ENCODE assay signal across 7 mouse cellular contexts in the genomic region with DNA sequence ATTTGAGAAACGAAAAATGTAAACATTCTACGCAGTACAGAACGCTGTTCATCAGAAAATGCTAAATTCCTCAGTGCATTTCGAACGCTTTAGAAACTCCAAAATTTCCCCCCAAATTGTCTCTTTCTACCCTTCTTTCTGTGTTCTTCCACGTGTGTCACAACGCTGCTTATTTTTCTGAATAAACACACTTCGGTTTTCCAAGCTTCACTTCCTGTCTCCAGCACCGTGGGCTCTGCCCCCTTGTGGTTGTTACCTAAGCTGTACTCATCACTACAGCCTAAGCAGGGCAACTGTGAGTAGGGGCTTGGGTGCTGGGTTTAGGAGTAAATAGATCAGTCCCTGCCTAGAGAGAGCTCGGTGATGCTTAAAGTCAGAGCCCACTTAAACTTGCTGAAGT. TPM values are rescaled to one million over a fixed set of nuclear protein-coding genes. Genes with fewer than 3 reads are reported as not detected.
DNase-seq lines count a peak whose midpoint lies in the region; ATAC-seq and TF ChIP-seq lines count a peak whose summit lies in the region.

No protein-coding gene starts in this region.

- peak; percentile 84 for DNase-seq in 416B (ENCODE audit: low read depth)
- peak; percentile 13 for DNase-seq in B cell, adult 2 months
- peak; percentile 84 for DNase-seq in embryo, embryonic 10 days (ENCODE audit: low spot score)
- peak; percentile 21 for DNase-seq in lung, postnatal 10 days
- peak; percentile 48 for DNase-seq in stomach, postnatal 0 days (ENCODE audit: low spot score)
- no peak for DNase-seq in frontal cortex, postnatal 10 days (ENCODE audit: low spot score in 2 of 2)

- no peak overlapping the region for H3K27ac ChIP-seq in hindbrain, embryonic 12.5 days
- no peak overlapping the region for H3K27ac ChIP-seq in stomach, postnatal 0 days (replicated peaks)

- H3K4me2 ChIP-seq in hindbrain, embryonic 12.5 days (replicated peaks), result peak overlapping the region; percentile 30; the same call in 1 of the 2 replicates
- peak overlapping the region; percentile 55 for H3K4me2 ChIP-seq in stomach, postnatal 0 days (replicated peaks; ENCODE audit: low read depth)

- peak overlapping the region; percentile 7; the same call in 1 of the 2 replicates for H3K4me3 ChIP-seq in hindbrain, embryonic 12.5 days
- peak overlapping the region; percentile 30; the same call in 1 of the 2 replicates for H3K4me3 ChIP-seq in stomach, postnatal 0 days (ENCODE audit: low read depth, low read length)

- ATAC-seq in hindbrain, embryonic 12.5 days (ENCODE audit: low FRiP score), result no peak
- peak; percentile 77 for ATAC-seq in stomach, postnatal 0 days (ENCODE audit: low FRiP score, low TSS enrichment)

- WGBS in hindbrain, embryonic 12.5 days, result 43% methylated on average over 10 of the region's 10 CpGs
- 7% methylated on average over 10 of the region's 10 CpGs for whole genome bisulfite sequencing in stomach, postnatal 0 days

- no peaks in the 10 kb centered on the region for H3K4me1 ChIP-seq in hindbrain, embryonic 12.5 days
- no peaks in the 10 kb centered on the region for H3K4me1 ChIP-seq in stomach, postnatal 0 days (replicated peaks; ENCODE audit: control insufficient read depth, insufficient read depth)

- TF ChIP-seq CTCF in stomach, postnatal 0 days (IDR thresholded peaks at IDR 0.05; ENCODE audit: low read depth), result peak; percentile 87

- no peaks in the 10 kb centered on the region for H3K9me3 ChIP-seq in hindbrain, embryonic 12.5 days (replicated peaks)
- H3K9me3 ChIP-seq in stomach, postnatal 0 days (ENCODE audit: control insufficient read depth, low read length), result no peaks in the 10 kb centered on the region

- H3K36me3 ChIP-seq in hindbrain, embryonic 12.5 days, result no peaks in the 10 kb centered on the region
- no peaks in the 10 kb centered on the region for H3K36me3 ChIP-seq in stomach, postnatal 0 days (ENCODE audit: control insufficient read depth, insufficient read depth, low read length)

- no peaks in the 10 kb centered on the region for H3K27me3 ChIP-seq in hindbrain, embryonic 12.5 days
- no peaks in the 10 kb centered on the region for H3K27me3 ChIP-seq in stomach, postnatal 0 days (ENCODE audit: control insufficient read depth, insufficient read depth, low read length)

- H3K9ac ChIP-seq in hindbrain, embryonic 12.5 days, result no peak overlapping the region
- H3K9ac ChIP-seq in stomach, postnatal 0 days (ENCODE audit: low read length), result no peak overlapping the region

- TF ChIP-seq EP300 in stomach, postnatal 0 days (optimal IDR thresholded peaks at IDR 0.05), result no peak

RNA-seq across cellular contexts. Expression of gene Fgf6, which starts 19.4 kb away (rescaled TPM):
- 0.04 and 0.07 TPM in 2 replicates for polyA plus RNA-seq in hindbrain, embryonic 12.5 days (2016; fragmentation: Nextera tagmentation; extraction: Ambion mirVana)
- not detected in 2 replicates for polyA plus RNA-seq in stomach, postnatal 0 days (2015; fragmentation: Nextera tagmentation; extraction: Ambion mirVana)

RNA-seq across cellular contexts. Expression of gene Fgf23, which starts 37.9 kb away (rescaled TPM):
- polyA plus RNA-seq in hindbrain, embryonic 12.5 days (2016; fragmentation: Nextera tagmentation; extraction: Ambion mirVana), result not detected in 2 replicates
- polyA plus RNA-seq in stomach, postnatal 0 days (2015; fragmentation: Nextera tagmentation; extraction: Ambion mirVana), result not detected in 2 replicates

Comparison
In these comparisons a context has a peak if more than half of its experiments do, and no peak if none do; other contexts are left out.
1. DNase-seq: peak in 416B (single experiment), B cell, adult 2 months (2 of 2), embryo, embryonic 10 days (single experiment), lung, postnatal 10 days (single experiment) and stomach, postnatal 0 days (single experiment); none in frontal cortex, postnatal 10 days (0 of 2).